Mouse (Mus musculus) stomach, adult 2 months (tissue): ENCODE results near the gene Sidt2. TPM values are rescaled to one million over a fixed set of nuclear protein-coding genes. Genes with fewer than 3 reads are reported as not detected.

Experiments
- polyA plus RNA-seq: library from polyadenylated mRNA; depleted of rRNA; stranded (reverse); fragments of >200 nt; gene quantifications from 2 replicates; pipeline ENCODE4 v1.2.3, GENCODE M21; 2012; rRNA removed

Sidt2 gene
- 173 and 181 TPM in 2 replicates for polyA plus RNA-seq

GRCm38 (mm10) chr9:45955107-45955963 lies at the start of gene Sidt2:
Gene Sidt2, minus strand, starts transcription at chr9:45955258.

GRCm38 (mm10) chr9:45935628-45936210 lies 19.3 kb downstream of the Sidt2 start, which contains the start of gene Tagln:
Gene Tagln, minus strand, starts transcription at chr9:45936058.

GRCm38 (mm10) chr9:45906355-45907077 lies 48.5 kb downstream of the Sidt2 start, which contains the start of the genes Pcsk7 and Rnf214:
Gene Pcsk7, plus strand, starts transcription at chr9:45906497.
Gene Rnf214, minus strand, starts transcription at chr9:45906911.

Other genes starting within 250 kb of the Sidt2 start
- gene Cep164, start 126.6 kb downstream of the Sidt2 start, polyA plus RNA-seq: 3.8 and 7.7 TPM in 2 replicates
- gene Bace1, start 116.7 kb downstream of the Sidt2 start, polyA plus RNA-seq: 4.6 and 7.5 TPM in 2 replicates
- 19.4 and 24.3 TPM in 2 replicates for gene Pcsk7, start 48.8 kb downstream of the Sidt2 start, polyA plus RNA-seq
- gene Rnf214, start 48.3 kb downstream of the Sidt2 start, polyA plus RNA-seq: 4.1 and 5.1 TPM in 2 replicates
- gene Tagln, start 19.2 kb downstream of the Sidt2 start, polyA plus RNA-seq: 1,224 and 2,118 TPM in 2 replicates
- gene Pafah1b2, start 57.4 kb upstream of the Sidt2 start, polyA plus RNA-seq: 8.1 and 8.3 TPM in 2 replicates
- 6.3 and 7.7 TPM in 2 replicates for gene Sik3, start 57.6 kb upstream of the Sidt2 start, polyA plus RNA-seq